Mouse (Mus musculus): ENCODE measurements around the gene Rtkn. TPM values are rescaled to one million over a fixed set of nuclear protein-coding genes. Genes with fewer than 3 reads are reported as not detected.
A peak's percentile ranks its signal among the peaks of the same experiment; 100 is the strongest.

Gene Rtkn
- polyA plus RNA-seq, 1 experiment from 2014 or later: 39.9 TPM

DNA sequence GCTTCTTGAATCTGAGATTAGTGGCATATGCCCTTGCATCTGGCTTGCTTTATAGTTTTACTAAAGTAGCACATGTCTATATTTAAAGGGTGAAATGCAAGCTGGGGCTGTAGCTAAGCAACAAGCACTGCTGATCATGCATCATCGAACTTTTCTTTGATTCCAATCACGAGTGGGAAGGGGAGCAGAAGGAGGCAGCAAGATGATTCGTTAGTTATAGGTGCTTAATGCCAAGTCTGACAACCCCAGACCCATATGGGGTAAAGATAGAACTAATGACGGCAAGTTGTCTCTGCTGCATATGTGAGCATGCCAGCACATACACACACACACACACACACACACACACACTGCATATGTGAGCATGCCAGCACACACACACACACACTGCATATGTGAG, 31.1 kb upstream of the Rtkn start:
- H3K4me1 ChIP-seq: peaks cover 27% of the 10 kb centered on the region
- 0 out of 2 replicates have a peak, but pooled peaks cover 3% of the 10 kb centered on the region for H3K36me3 ChIP-seq
- no peak overlapping the region for H3K9ac ChIP-seq
- H3K4me3 ChIP-seq: no peak overlapping the region
- no peaks in the 10 kb centered on the region for H3K9me3 ChIP-seq
- H3K27ac ChIP-seq: no peak overlapping the region
- no peaks in the 10 kb centered on the region for H3K27me3 ChIP-seq
- ATAC-seq (ENCODE audit: borderline replicate concordance, extremely low read depth, low FRiP score, low TSS enrichment): no peak
- H3K4me2 ChIP-seq: no peak overlapping the region
- WGBS: 74% methylated on average over 4 of the region's 4 CpGs

DNA sequence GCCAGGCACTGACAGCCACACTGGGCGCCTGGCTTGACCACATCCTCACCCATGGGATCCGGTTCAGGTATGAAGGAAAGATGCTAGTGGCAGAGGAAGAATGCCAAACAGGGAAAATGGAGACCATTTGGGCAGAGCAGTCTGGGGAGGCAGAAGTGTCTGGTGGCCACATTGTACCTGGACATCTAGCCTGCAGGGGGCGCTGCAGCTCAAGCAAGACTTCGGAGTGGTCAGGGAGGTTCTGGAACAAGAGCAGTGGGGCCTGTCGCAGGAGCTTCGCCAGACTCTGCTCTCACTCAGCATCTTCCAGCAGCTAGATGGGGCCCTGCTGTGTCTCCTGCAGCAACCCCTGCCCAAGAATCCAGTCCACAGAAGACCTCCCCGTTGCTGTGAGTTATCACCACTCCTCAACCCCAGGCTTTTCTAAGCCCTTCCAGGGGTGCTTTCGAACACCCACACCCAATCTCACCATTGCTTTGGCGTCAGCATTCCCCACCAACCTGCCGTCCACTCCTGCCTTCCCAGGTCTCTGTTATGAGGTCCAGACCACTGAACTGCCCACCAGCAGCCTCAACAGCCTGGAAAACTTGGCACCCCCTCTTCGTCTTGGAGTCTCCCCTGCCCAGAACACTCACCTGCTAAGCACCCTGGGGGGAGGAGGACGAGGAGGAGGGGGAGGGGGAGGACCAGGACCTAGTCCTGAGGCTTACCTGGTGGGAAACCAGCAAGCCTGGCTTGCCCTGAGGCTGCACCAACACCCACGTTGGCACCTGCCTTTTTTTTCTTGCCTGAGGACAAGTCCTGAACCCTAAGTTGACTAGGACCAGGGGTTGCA, 27.5 kb upstream of the Rtkn start:
- H3K9ac ChIP-seq: 0 out of 2 replicates have a peak overlapping the region, but pooled peaks have one; percentile 88
- no peak overlapping the region for H3K27ac ChIP-seq
- H3K4me3 ChIP-seq: peak overlapping the region; percentile 95
- H3K36me3 ChIP-seq: 0 out of 2 replicates have a peak, but pooled peaks cover 15% of the 10 kb centered on the region
- peak overlapping the region; percentile 88 for H3K4me2 ChIP-seq
- H3K27me3 ChIP-seq: no peaks in the 10 kb centered on the region
- H3K4me1 ChIP-seq: peaks cover 28% of the 10 kb centered on the region
- WGBS: 36% methylated on average over 13 of the region's 13 CpGs
- H3K9me3 ChIP-seq: no peaks in the 10 kb centered on the region
- no peak for ATAC-seq (ENCODE audit: borderline replicate concordance, extremely low read depth, low FRiP score, low TSS enrichment)

DNA sequence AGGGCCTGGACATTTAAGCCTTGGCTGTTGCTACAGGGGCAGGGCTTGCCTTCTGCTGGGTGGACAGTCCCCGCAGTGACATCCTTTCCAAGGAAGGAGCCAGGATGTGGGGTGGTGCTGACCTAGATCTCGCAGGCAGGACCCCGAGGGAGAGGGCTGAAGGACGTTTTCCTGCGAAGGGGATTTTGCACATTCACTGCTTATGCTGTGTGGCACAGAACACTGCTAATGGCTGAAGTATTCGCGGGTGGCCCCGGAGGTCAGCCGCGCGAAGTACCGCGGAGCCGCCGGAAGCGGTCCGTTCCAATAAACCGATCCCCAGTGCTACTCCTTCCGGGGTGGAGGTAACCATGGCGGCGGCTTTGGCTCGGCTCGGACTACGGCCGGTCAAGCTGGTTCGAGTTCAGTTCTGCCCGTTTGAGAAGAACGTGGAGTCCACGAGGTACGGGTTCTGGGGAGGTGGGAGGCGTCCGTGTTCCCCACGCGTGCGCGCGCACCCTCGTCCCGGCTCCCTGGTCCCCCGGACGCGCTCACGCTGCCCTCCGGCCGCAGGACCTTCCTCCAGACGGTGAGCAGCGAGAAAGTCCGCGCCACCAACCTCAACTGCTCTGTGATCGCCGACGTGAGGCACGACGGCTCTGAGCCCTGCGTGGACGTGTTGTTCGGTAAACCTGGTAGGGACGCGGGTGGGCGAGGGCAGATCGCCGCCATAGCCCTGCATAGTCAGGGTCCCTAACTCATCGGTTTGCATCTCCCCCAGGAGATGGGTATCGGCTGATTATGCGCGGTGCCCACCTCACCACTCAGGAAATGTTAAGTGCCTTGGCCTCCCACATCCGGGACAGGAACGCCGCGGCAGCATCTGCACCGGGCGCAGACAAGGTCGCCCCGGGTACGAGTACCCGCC, 26.2 kb upstream of the Rtkn start, which contains the start of gene Mrpl53:
Mrpl53 (plus strand) TSS at position 279 of the 907 bp plus-strand sequence.
- under 1% methylated on average over 76 of the region's 76 CpGs for WGBS
- H3K9ac ChIP-seq: peak within 1 kb of the TSS; percentile 88
- H3K27me3 ChIP-seq: no peaks in the 10 kb centered on the region
- H3K4me2 ChIP-seq: peak within 1 kb of the TSS; percentile 88
- H3K27ac ChIP-seq: peak within 1 kb of the TSS; percentile 75
- peak; percentile 91 for ATAC-seq (ENCODE audit: borderline replicate concordance, extremely low read depth, low FRiP score, low TSS enrichment)
- H3K36me3 ChIP-seq: 0 out of 2 replicates have a peak, but pooled peaks cover 15% of the 10 kb centered on the region
- H3K4me1 ChIP-seq: peaks cover 20% of the 10 kb centered on the region
- peak within 1 kb of the TSS; percentile 95 for H3K4me3 ChIP-seq
- no peaks in the 10 kb centered on the region for H3K9me3 ChIP-seq

DNA sequence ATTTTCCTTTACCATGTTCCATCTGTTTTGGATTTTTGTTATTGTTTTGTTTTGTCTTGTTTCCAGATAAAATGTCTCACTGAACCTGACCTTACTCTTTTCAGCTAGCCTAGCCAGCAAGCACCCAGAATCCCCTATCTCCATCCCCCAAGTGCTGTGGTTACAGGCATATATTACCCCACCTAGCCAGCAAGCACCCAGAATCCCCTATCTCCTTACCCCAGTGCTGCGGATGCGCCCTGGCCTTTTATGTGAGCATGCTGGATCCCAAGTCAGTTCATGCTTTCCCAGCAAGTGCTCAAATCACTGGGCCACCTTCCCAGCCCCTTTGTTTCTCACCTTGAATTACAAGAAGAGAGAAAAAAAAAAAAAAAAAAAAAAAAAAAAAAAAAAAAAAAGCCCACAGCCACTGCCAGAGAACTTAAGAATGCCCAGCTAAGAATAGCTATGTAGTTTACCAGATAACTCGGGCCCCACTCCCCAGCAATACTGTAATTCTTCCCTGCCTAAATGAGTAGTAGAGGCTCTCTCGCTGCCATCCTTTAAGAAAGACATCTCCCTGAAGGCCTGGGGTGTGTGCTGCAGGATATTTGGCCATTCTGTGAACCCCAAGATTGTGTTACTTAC, 23.6 kb upstream of the Rtkn start:
- Histone ChIP-seq H3K4me2 (no peak overlapping the region), H3K9me3 (no peaks in the 10 kb centered on the region), H3K27me3 (no peaks in the 10 kb centered on the region), H3K36me3 (0 out of 2 replicates have a peak, but pooled peaks cover 12% of the 10 kb centered on the region), H3K9ac (no peak overlapping the region), H3K27ac (no peak overlapping the region), H3K4me1 (peaks cover 37% of the 10 kb centered on the region), H3K4me3 (no peak overlapping the region)
- WGBS: 85% methylated on average over 4 of the region's 4 CpGs
- ATAC-seq (ENCODE audit: borderline replicate concordance, extremely low read depth, low FRiP score, low TSS enrichment): no peak

DNA sequence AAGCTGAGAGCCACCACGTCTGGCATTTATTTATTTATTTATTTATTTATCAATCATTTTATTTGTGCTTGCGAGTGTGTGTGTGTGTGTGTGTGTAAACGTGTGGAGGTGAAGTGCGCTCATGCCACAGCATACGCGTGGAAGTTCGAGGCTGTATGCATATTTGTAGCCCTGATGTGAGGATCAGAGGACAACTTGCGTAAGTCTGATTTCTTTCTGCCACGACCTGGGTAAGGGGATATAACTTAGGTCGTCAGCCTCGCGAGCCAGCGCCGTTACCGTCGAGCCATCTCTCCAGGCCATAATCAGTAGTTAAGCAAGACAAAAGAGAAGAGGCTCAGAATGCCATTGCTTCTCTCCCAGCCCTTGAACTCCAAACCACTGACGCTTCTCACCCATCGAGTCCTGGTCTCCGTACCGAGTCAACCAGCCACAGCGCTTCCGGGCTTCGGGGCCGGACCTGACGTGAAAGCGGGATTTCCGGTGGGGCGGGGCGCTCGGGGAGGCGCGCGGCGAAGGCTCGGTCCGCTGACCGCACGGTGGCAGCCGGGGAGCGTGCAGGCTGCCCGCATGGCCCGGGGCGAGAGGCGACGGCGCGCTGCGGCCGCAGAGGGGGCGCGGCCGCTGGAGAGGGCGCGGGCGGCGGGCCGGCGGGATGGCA, 20.1 kb upstream of the Rtkn start, which contains the start of gene Mogs:
Mogs (plus strand) TSS at position 486 of the 661 bp plus-strand sequence.
- peak; percentile 87 for ATAC-seq (ENCODE audit: borderline replicate concordance, extremely low read depth, low FRiP score, low TSS enrichment)
- H3K27me3 ChIP-seq: no peaks in the 10 kb centered on the region
- peaks cover 38% of the 10 kb centered on the region for H3K36me3 ChIP-seq
- 1% methylated on average over 47 of the region's 58 CpGs for WGBS
- H3K4me3 ChIP-seq: peak within 1 kb of the TSS; percentile 94
- H3K9me3 ChIP-seq: no peaks in the 10 kb centered on the region
- peak within 1 kb of the TSS; percentile 96 for H3K9ac ChIP-seq
- H3K27ac ChIP-seq: peak within 1 kb of the TSS; percentile 84
- H3K4me2 ChIP-seq: peak within 1 kb of the TSS; percentile 96
- peaks cover 34% of the 10 kb centered on the region for H3K4me1 ChIP-seq

DNA sequence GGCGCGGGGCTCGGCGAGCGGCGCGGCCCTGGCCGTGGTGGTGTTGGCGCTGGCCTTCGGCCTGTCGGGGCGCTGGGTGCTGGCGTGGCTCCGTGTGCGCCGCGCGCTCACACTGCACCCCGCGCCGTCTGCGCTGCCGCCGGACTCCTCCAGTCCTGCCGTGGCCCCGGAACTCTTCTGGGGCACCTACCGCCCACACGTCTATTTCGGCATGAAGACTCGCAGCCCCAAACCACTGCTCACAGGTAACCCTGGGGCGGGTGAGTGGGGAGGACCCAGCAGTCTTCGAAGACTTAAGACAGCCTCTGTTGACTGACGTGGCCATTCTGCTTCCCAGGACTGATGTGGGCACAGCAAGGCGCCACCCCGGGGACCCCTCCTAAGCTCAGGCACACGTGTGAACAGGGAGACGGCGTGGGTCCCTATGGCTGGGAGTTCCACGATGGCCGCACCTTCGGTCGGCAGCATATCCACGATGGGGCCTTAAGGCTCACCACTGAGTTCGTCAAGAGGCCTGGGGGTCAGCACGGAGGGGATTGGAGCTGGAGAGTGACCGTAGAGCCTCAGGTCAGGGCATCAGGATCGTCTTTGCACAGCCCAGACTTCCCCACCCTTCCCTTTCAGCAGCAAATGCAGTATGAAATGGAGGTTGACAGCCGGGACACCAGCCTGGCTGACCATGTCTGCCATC, 19.4 kb upstream of the Rtkn start:
- Histone ChIP-seq H3K4me2 (peak overlapping the region; percentile 96), H3K4me1 (peaks cover 37% of the 10 kb centered on the region), H3K27me3 (no peaks in the 10 kb centered on the region), H3K4me3 (peak overlapping the region; percentile 94), H3K9ac (peak overlapping the region; percentile 96), H3K36me3 (peaks cover 32% of the 10 kb centered on the region), H3K9me3 (no peaks in the 10 kb centered on the region), H3K27ac (peak overlapping the region; percentile 84)
- peak; percentile 43 for ATAC-seq (ENCODE audit: borderline replicate concordance, extremely low read depth, low FRiP score, low TSS enrichment)
- under 1% methylated on average over 48 of the region's 48 CpGs for WGBS

DNA sequence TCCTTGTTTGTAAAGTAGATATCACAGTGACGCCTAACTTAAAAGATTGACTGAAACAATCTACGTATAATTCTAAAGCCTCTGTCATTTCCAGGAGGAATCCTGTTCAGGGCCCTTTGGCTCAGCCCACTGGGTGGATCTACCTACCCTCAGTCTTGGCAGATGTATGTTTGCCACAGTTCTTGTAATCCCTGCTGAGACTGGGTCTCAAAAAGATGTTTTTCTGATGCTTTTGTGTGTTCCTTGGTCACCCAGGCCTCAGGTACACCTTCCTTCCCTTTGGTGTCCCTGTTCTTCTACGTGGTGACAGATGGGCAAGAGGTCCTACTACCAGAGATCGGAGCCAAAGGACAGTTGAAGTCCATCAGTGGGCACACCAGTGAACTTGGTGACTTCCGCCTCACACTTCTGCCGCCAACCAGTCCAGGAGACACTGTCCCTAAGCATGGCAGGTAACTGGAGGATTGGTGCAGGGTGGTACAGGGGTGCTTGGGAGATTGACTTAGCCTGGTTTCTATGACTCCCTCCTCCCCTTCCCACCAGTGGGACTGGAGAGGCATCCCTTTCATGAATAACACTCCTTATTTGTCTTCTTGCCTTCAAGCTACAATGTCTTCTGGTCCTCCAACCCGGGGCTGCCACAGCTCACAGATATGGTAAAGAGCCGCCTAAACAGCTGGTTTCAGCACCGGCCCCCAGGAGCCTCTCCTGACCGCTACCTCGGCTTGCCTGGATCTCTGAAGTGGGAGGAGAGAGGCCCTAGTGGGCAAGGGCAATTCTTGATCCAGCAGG, 18.7 kb upstream of the Rtkn start:
- peak overlapping the region; percentile 94 for H3K4me3 ChIP-seq
- no peaks in the 10 kb centered on the region for H3K27me3 ChIP-seq
- H3K4me1 ChIP-seq: peaks cover 37% of the 10 kb centered on the region
- peak overlapping the region; percentile 96 for H3K4me2 ChIP-seq
- ATAC-seq (ENCODE audit: borderline replicate concordance, extremely low read depth, low FRiP score, low TSS enrichment): no peak
- no peaks in the 10 kb centered on the region for H3K9me3 ChIP-seq
- WGBS: 63% methylated on average over 11 of the region's 11 CpGs
- peak overlapping the region; percentile 84; the same call in 1 of the 2 replicates for H3K27ac ChIP-seq
- peak overlapping the region; percentile 96 for H3K9ac ChIP-seq
- peaks cover 26% of the 10 kb centered on the region for H3K36me3 ChIP-seq

DNA sequence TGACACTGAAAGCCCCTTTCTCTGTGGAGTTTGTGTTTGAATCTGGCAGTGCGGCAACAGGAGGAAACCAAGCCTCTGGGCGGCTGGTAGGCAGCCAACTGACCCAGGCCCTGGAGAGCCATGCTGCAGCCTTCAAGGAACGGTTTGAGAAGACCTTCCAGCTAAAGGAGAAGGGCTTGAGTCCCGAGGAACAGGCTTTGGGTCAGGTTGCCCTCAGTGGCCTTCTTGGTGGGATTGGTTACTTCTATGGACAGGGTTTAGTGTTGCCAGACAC, 18.2 kb upstream of the Rtkn start:
- H3K9ac ChIP-seq: no peak overlapping the region
- no peaks in the 10 kb centered on the region for H3K9me3 ChIP-seq
- H3K4me2 ChIP-seq: no peak overlapping the region
- H3K4me3 ChIP-seq: no peak overlapping the region
- peak overlapping the region; percentile 0; the same call in 1 of the 2 replicates for H3K27ac ChIP-seq
- WGBS: 76% methylated on average over 4 of the region's 4 CpGs
- peaks cover 26% of the 10 kb centered on the region for H3K36me3 ChIP-seq
- no peaks in the 10 kb centered on the region for H3K27me3 ChIP-seq
- no peak for ATAC-seq (ENCODE audit: borderline replicate concordance, extremely low read depth, low FRiP score, low TSS enrichment)
- H3K4me1 ChIP-seq: peaks cover 39% of the 10 kb centered on the region

DNA sequence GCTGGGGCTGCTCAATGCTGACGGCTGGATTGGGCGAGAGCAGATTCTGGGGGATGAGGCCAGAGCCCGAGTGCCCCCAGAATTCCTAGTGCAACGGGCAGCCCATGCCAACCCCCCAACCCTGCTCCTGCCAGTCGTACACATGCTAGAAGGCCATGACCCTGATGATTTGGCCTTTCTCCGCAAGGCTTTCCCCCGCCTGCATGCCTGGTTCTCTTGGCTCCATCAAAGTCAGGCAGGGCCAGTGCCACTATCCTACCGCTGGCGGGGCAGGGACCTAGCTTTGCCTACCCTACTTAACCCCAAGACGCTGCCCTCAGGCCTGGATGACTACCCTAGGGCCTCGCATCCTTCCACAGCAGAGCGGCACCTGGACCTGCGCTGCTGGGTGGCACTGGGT, 17.6 kb upstream of the Rtkn start:
- Histone ChIP-seq H3K9me3 (no peaks in the 10 kb centered on the region), H3K4me1 (peaks cover 44% of the 10 kb centered on the region), H3K36me3 (peaks cover 26% of the 10 kb centered on the region), H3K27ac (no peak overlapping the region), H3K27me3 (no peaks in the 10 kb centered on the region), H3K4me2 (no peak overlapping the region), H3K9ac (no peak overlapping the region), H3K4me3 (no peak overlapping the region)
- no peak for ATAC-seq (ENCODE audit: borderline replicate concordance, extremely low read depth, low FRiP score, low TSS enrichment)
- WGBS: 88% methylated on average over 13 of the region's 13 CpGs

DNA sequence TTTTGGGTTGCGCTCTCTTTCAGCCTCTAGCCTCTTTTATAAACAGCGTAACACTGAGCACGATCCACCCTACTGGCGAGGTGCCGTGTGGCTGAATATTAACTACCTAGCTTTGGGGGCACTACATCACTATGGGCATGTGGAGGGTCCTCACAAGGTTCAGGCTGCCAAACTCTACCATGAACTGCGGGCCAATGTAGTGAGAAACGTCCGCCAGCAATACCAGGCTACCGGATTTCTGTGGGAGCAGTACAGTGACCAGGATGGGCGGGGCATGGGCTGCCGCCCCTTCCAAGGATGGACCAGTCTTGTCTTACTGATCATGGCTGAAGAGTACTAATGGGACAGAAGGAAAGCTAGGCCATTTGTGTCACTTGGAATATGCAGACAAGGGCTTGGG, 16.9 kb upstream of the Rtkn start:
- H3K4me1 ChIP-seq: peaks cover 51% of the 10 kb centered on the region
- no peaks in the 10 kb centered on the region for H3K9me3 ChIP-seq
- H3K36me3 ChIP-seq: peaks cover 26% of the 10 kb centered on the region
- no peak for ATAC-seq (ENCODE audit: borderline replicate concordance, extremely low read depth, low FRiP score, low TSS enrichment)
- H3K27me3 ChIP-seq: no peaks in the 10 kb centered on the region
- no peak overlapping the region for H3K4me2 ChIP-seq
- H3K9ac ChIP-seq: no peak overlapping the region
- H3K27ac ChIP-seq: no peak overlapping the region
- 71% methylated on average over 11 of the region's 11 CpGs for WGBS
- H3K4me3 ChIP-seq: no peak overlapping the region

Data from lung, embryonic 15.5 days (tissue).